ENCODE assay signal across 9 mouse cellular contexts in the genomic region with DNA sequence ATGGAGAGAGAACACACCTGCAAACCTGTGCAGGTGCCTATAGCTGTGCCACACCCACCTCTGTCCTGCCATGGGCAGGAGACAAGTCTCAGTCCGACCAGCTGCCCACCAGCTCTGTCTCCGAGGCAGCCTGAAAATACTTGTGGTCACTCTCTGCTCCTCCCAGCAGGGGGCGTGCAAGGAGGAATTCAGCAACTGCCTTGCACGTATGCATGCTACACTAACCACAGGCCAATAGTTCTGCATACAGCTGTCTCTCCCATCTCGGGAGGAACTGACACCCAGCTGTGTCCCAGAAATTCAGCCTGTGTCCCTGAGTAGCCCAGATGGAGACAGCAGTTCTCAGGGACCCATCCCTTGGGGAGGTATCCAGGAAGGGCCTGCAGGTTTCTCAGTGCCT. TPM values are rescaled to one million over a fixed set of nuclear protein-coding genes. Genes with fewer than 3 reads are reported as not detected.
DNase-seq lines count a peak whose midpoint lies in the region; ATAC-seq and TF ChIP-seq lines count a peak whose summit lies in the region.
"Had no signal": no experiment of that assay in that cellular context is flagged by ENCODE, and none has a peak within 500 bp of the region (broad histone marks: within the 10 kb centered on the region; RNA-seq: fewer than 3 reads in every experiment).

No protein-coding gene starts in this region.

- no peak overlapping the region for H3K4me3 ChIP-seq in MEL (ENCODE audit: control insufficient read depth in 1 of 2, insufficient read depth in 1 of 2, low read depth in 2 of 2, low read length in 2 of 2)
- H3K4me3 ChIP-seq in kidney, postnatal 0 days (replicated peaks; ENCODE audit: low read depth, low read length) = no peak overlapping the region
- H3K4me3 ChIP-seq in liver, embryonic 14.5 days (ENCODE audit: insufficient read depth in 1 of 2, low read depth in 2 of 2, low read length in 2 of 2) = no peak overlapping the region
- H3K4me3 ChIP-seq: heart, embryonic 13.5 days had no signal

- no peak for TF ChIP-seq POLR2A in MEL (IDR thresholded peaks at IDR 0.05; ENCODE audit: control insufficient read depth in 1 of 2, insufficient read depth in 1 of 2, low read depth in 1 of 2, low read length in 2 of 2, poor library complexity in 1 of 2)

- H3K27me3 ChIP-seq in MEL (ENCODE audit: control insufficient read depth in 1 of 2, insufficient read depth in 2 of 2, low read length in 2 of 2) = no peaks in the 10 kb centered on the region; a peak in 1 of 4 replicates
- H3K27me3 ChIP-seq in kidney, postnatal 0 days (ENCODE audit: insufficient read depth, low read length) = no peaks in the 10 kb centered on the region
- H3K27me3 ChIP-seq in liver, embryonic 14.5 days (ENCODE audit: control insufficient read depth, insufficient read depth, low read length) = no peaks in the 10 kb centered on the region
- H3K27me3 ChIP-seq: heart, embryonic 13.5 days had no signal

- no peaks in the 10 kb centered on the region for H3K9me3 ChIP-seq in MEL (replicated peaks; ENCODE audit: insufficient read depth, low read length)
- no peaks in the 10 kb centered on the region for H3K9me3 ChIP-seq in kidney, postnatal 0 days (replicated peaks; ENCODE audit: low read length)
- no peaks in the 10 kb centered on the region for H3K9me3 ChIP-seq in liver, embryonic 14.5 days (ENCODE audit: control insufficient read depth, low read length)

- no peak for TF ChIP-seq EP300 in MEL (IDR thresholded peaks at IDR 0.05; ENCODE audit: low read depth in 1 of 2, low read length in 2 of 2)
- TF ChIP-seq EP300 in liver, embryonic 14.5 days (IDR thresholded peaks at IDR 0.05; ENCODE audit: low read depth) = no peak

- peak; percentile 96 for ATAC-seq in common myeloid progenitor, adult 5-6 weeks (replicated peaks; ENCODE audit: low read depth, poor library complexity, severe bottlenecking)
- peak; percentile 94 for ATAC-seq in granulocyte monocyte progenitor cell, adult 5-6 weeks (replicated peaks; ENCODE audit: poor library complexity, severe bottlenecking)
- ATAC-seq in kidney, postnatal 0 days (replicated peaks; ENCODE audit: low FRiP score, low read depth) = peak; percentile 56; the same call in 1 of the 2 replicates
- ATAC-seq in liver, embryonic 14.5 days (ENCODE audit: insufficient read depth) = no peak

- WGBS in kidney, postnatal 0 days = 2% methylated on average over 5 of the region's 5 CpGs
- WGBS in liver, embryonic 14.5 days (ENCODE audit: insufficient replicate concordance) = 6% methylated on average over 5 of the region's 5 CpGs

- H3K36me3 ChIP-seq in MEL (ENCODE audit: control insufficient read depth in 1 of 2, insufficient read depth in 2 of 2, low read length in 2 of 2) = no peaks in the 10 kb centered on the region
- H3K36me3 ChIP-seq in kidney, postnatal 0 days (ENCODE audit: insufficient read depth, low read length) = no peaks in the 10 kb centered on the region
- H3K36me3 ChIP-seq in liver, embryonic 14.5 days (replicated peaks; ENCODE audit: control insufficient read depth, insufficient read depth, low read depth) = no peaks in the 10 kb centered on the region
- H3K36me3 ChIP-seq: heart, embryonic 13.5 days had no signal

- H3K79me2 ChIP-seq in MEL (ENCODE audit: control insufficient read depth, insufficient read depth, low read length, poor library complexity) = no peaks in the 10 kb centered on the region; the same call in 1 of the 2 replicates

- TF ChIP-seq CTCF in MEL (IDR thresholded peaks at IDR 0.05 in 2 of 3, conservative IDR thresholded peaks at IDR 0.05 in 1 of 3; ENCODE audit: control insufficient read depth in 1 of 3, insufficient read depth in 1 of 3, low read depth in 2 of 3, low read length in 3 of 3, poor library complexity in 1 of 3, severe bottlenecking in 1 of 3) = peak; percentile 86 to 92 (median 92)
- peak; percentile 89 for TF ChIP-seq CTCF in kidney, postnatal 0 days (IDR thresholded peaks at IDR 0.05; ENCODE audit: low read depth)
- peak; percentile 92 for TF ChIP-seq CTCF in liver, embryonic 14.5 days (IDR thresholded peaks at IDR 0.05; ENCODE audit: low read depth)

- TF ChIP-seq RAD21 in MEL (IDR thresholded peaks at IDR 0.05; ENCODE audit: low read depth, low read length) = peak; percentile 58

- H3K27ac ChIP-seq in MEL (ENCODE audit: control insufficient read depth, low read depth, low read length) = no peak overlapping the region
- H3K27ac ChIP-seq in kidney, postnatal 0 days = no peak overlapping the region
- no peak overlapping the region for H3K27ac ChIP-seq in liver, embryonic 14.5 days
- H3K27ac ChIP-seq: heart, embryonic 13.5 days had no signal

- H3K9ac ChIP-seq in MEL (ENCODE audit: control insufficient read depth, low read depth, low read length, poor library complexity, severe bottlenecking) = no peak overlapping the region
- H3K9ac ChIP-seq in kidney, postnatal 0 days (ENCODE audit: low read depth, low read length) = no peak overlapping the region
- H3K9ac ChIP-seq in liver, embryonic 14.5 days (replicated peaks) = no peak overlapping the region
- H3K9ac ChIP-seq: heart, embryonic 13.5 days had no signal

- H3K4me1 ChIP-seq in MEL (ENCODE audit: control insufficient read depth in 1 of 2, insufficient read depth in 2 of 2, low read length in 2 of 2) = no peaks in the 10 kb centered on the region
- peaks cover 8% of the 10 kb centered on the region; the same call in 1 of the 2 replicates for H3K4me1 ChIP-seq in kidney, postnatal 0 days (replicated peaks; ENCODE audit: insufficient read depth, low read length)
- peaks cover 0 to 4% of the 10 kb centered on the region in 2 experiments; a peak in 2 of 4 replicates for H3K4me1 ChIP-seq in liver, embryonic 14.5 days (replicated peaks; ENCODE audit: control insufficient read depth in 2 of 2, insufficient read depth in 2 of 2, low read length in 1 of 2)

- peak; percentile 78 for DNase-seq in 416B (ENCODE audit: low read depth)
- peak; percentile 85 for DNase-seq in MEL (ENCODE audit: low read depth, low spot score)
- peak; percentile 86 for DNase-seq in kidney, postnatal 0 days (ENCODE audit: low spot score)
- peak; percentile 19 to 39 (median 35) for DNase-seq in liver, embryonic 14.5 days (ENCODE audit: low read depth in 3 of 3, low spot score in 3 of 3)
- DNase-seq in ovary, postnatal 14 days (ENCODE audit: low spot score) = peak; percentile 61
- DNase-seq in thymus, postnatal 36 days = peak; percentile 64 to 67

- no peak overlapping the region for H3K4me2 ChIP-seq in kidney, postnatal 0 days (ENCODE audit: low read length)
- no peak overlapping the region for H3K4me2 ChIP-seq in liver, embryonic 14.5 days (ENCODE audit: low read depth)
- H3K4me2 ChIP-seq: heart, embryonic 13.5 days had no signal

TF ChIP-seq in MEL, 35 proteins besides CTCF, POLR2A, EP300 and RAD21:
- TF ChIP-seq ZC3H11A (IDR thresholded peaks at IDR 0.05; ENCODE audit: low read depth, low read length) (peak; percentile 53), TBP (IDR thresholded peaks at IDR 0.05; ENCODE audit: low read depth, low read length) (no peak), SMC3 (IDR thresholded peaks at IDR 0.05; ENCODE audit: low read depth, low read length) (peak; percentile 90)
TF ChIP-seq in MEL: peak in this region for 2.

RNA-seq across cellular contexts. Expression of a gene that starts 9.3 kb away (rescaled TPM):
- 8.2 and 9.7 TPM in 2 replicates for total RNA-seq in MEL (2012; rRNA removed)
- polyA plus RNA-seq in MEL (2012; ENCODE audit: insufficient read depth in 1 of 2, insufficient read length in 2 of 2, low read depth in 1 of 2, low replicate concordance in 2 of 2, missing spikeins in 1 of 2) = 10 to 100 TPM in 1 of 2 experiments, not detected in 1; 13.3 TPM
- 14.8 and 18.6 TPM in 2 replicates for total RNA-seq in common myeloid progenitor, adult 5-6 weeks (2017)
- total RNA-seq in granulocyte monocyte progenitor cell, adult 5-6 weeks (2014; fragmentation: Nextera tagmentation) = 20.2 and 22.6 TPM in 2 replicates
- total RNA-seq in granulocyte monocyte progenitor cell, adult 5-6 weeks (2017) = 13.7 and 19.6 TPM in 2 replicates
- 3.7 and 4.7 TPM in 2 replicates for polyA plus RNA-seq in kidney, postnatal 0 days (2015; fragmentation: Nextera tagmentation; extraction: Ambion mirVana)
- polyA plus RNA-seq in liver, embryonic 14.5 days (2012; rRNA removed) = 5.7 and 6.4 TPM in 2 replicates
- 5.5 and 6.8 TPM in 2 replicates for polyA plus RNA-seq in liver, embryonic 14.5 days (2014; fragmentation: Nextera tagmentation; extraction: Ambion mirVana)

RNA-seq across cellular contexts. Expression of a gene that starts 9.4 kb away (rescaled TPM):
- total RNA-seq in MEL (2012; rRNA removed) = 1.0 and 1.3 TPM in 2 replicates
- 1 to 10 TPM in 1 of 2 experiments, not detected in 1; 6.9 TPM for polyA plus RNA-seq in MEL (2012; ENCODE audit: insufficient read depth in 1 of 2, insufficient read length in 2 of 2, low read depth in 1 of 2, low replicate concordance in 2 of 2, missing spikeins in 1 of 2)
- not detected in 2 replicates for total RNA-seq in common myeloid progenitor, adult 5-6 weeks (2017)
- total RNA-seq in granulocyte monocyte progenitor cell, adult 5-6 weeks (2014; fragmentation: Nextera tagmentation) = not detected in 2 replicates
- 0.15 and 0.22 TPM in 2 replicates for total RNA-seq in granulocyte monocyte progenitor cell, adult 5-6 weeks (2017)
- 17.1 and 19.1 TPM in 2 replicates for polyA plus RNA-seq in kidney, postnatal 0 days (2015; fragmentation: Nextera tagmentation; extraction: Ambion mirVana)
- polyA plus RNA-seq in liver, embryonic 14.5 days (2012; rRNA removed) = 2.0 and 2.6 TPM in 2 replicates
- 0.67 and 1.2 TPM in 2 replicates for polyA plus RNA-seq in liver, embryonic 14.5 days (2014; fragmentation: Nextera tagmentation; extraction: Ambion mirVana)

RNA-seq across cellular contexts. Expression of a gene that starts 45.9 kb away (rescaled TPM):
- not detected in 2 replicates for total RNA-seq in MEL (2012; rRNA removed)
- under 1 TPM in 1 of 2 experiments, not detected in 1; 0.13 TPM for polyA plus RNA-seq in MEL (2012; ENCODE audit: insufficient read depth in 1 of 2, insufficient read length in 2 of 2, low read depth in 1 of 2, low replicate concordance in 2 of 2, missing spikeins in 1 of 2)
- 1.3 TPM in 1 of 2 replicates, not detected in the other for total RNA-seq in common myeloid progenitor, adult 5-6 weeks (2017)
- total RNA-seq in granulocyte monocyte progenitor cell, adult 5-6 weeks (2014; fragmentation: Nextera tagmentation) = not detected in 2 replicates
- total RNA-seq in granulocyte monocyte progenitor cell, adult 5-6 weeks (2017) = 1.4 and 1.5 TPM in 2 replicates
- not detected in 2 replicates for polyA plus RNA-seq in kidney, postnatal 0 days (2015; fragmentation: Nextera tagmentation; extraction: Ambion mirVana)
- 0.11 TPM in 1 of 2 replicates, not detected in the other for polyA plus RNA-seq in liver, embryonic 14.5 days (2012; rRNA removed)
- not detected in 2 replicates for polyA plus RNA-seq in liver, embryonic 14.5 days (2014; fragmentation: Nextera tagmentation; extraction: Ambion mirVana)
- polyA plus RNA-seq: heart, embryonic 13.5 days had no signal

RNA-seq across cellular contexts. Expression of a gene that starts 49.6 kb away (rescaled TPM):
- 289 and 312 TPM in 2 replicates for total RNA-seq in MEL (2012; rRNA removed)
- polyA plus RNA-seq in MEL (2012; ENCODE audit: insufficient read depth in 1 of 2, insufficient read length in 2 of 2, low read depth in 1 of 2, low replicate concordance in 2 of 2, missing spikeins in 1 of 2) = 100 to 1,000 TPM in 1 of 2 experiments, not detected in 1; 349 TPM
- 89.8 and 130 TPM in 2 replicates for total RNA-seq in common myeloid progenitor, adult 5-6 weeks (2017)
- 192 and 201 TPM in 2 replicates for total RNA-seq in granulocyte monocyte progenitor cell, adult 5-6 weeks (2014; fragmentation: Nextera tagmentation)
- total RNA-seq in granulocyte monocyte progenitor cell, adult 5-6 weeks (2017) = 119 and 143 TPM in 2 replicates
- 461 and 485 TPM in 2 replicates for polyA plus RNA-seq in kidney, postnatal 0 days (2015; fragmentation: Nextera tagmentation; extraction: Ambion mirVana)
- 107 and 111 TPM in 2 replicates for polyA plus RNA-seq in liver, embryonic 14.5 days (2012; rRNA removed)
- 137 and 139 TPM in 2 replicates for polyA plus RNA-seq in liver, embryonic 14.5 days (2014; fragmentation: Nextera tagmentation; extraction: Ambion mirVana)

Comparison
In these comparisons a context has a peak if more than half of its experiments do, and no peak if none do; other contexts are left out.
1. DNase-seq: peak in every context shown above with its lines; median percentile 86 in kidney, postnatal 0 days; 85 in MEL; 78 in 416B; 66 in thymus, postnatal 36 days; 61 in ovary, postnatal 14 days; 35 in liver, embryonic 14.5 days.